Mouse (Mus musculus) C2C12 (cell line): Measurements from ENCODE around the gene Atg5. TPM values are rescaled to one million over a fixed set of nuclear protein-coding genes. Genes with fewer than 3 reads are reported as not detected.
A peak's percentile ranks its signal among the peaks of the same experiment; 100 is the strongest.

Experiments
- H3K27me3 ChIP-seq: one replicate; pipeline ENCODE4 v1.6.1; 2011; ENCODE audit not compliant: control insufficient read depth, insufficient read depth, insufficient read length
- H3K36me3 ChIP-seq: one replicate; pipeline ENCODE4 v1.6.1; 2011; ENCODE audit not compliant: control insufficient read depth, insufficient read depth
- H3K4me3 ChIP-seq: one replicate; pipeline ENCODE4 v1.5.1; 2011; ENCODE audit warnings: mild to moderate bottlenecking, control low read depth; ENCODE audit not compliant: poor library complexity, insufficient read depth, severe bottlenecking
- H3K79me2 ChIP-seq: one replicate; pipeline ENCODE4 v1.6.1; 2011; ENCODE audit not compliant: control insufficient read depth, insufficient read depth
- H3K79me3 ChIP-seq: one replicate; pipeline ENCODE4 v1.6.1; 2011; ENCODE audit warnings: low read depth, control low read depth
- H3ac ChIP-seq: one replicate; pipeline ENCODE3; 2011; ENCODE audit warnings: low read depth; ENCODE audit not compliant: control insufficient read depth, insufficient read length
- CEBPB ChIP-seq: IDR thresholded peaks from one replicate; pipeline ENCODE4 v1.6.1; 2011; ENCODE audit warnings: low read depth, mild to moderate bottlenecking, control low read depth, moderate library complexity
- CTCF ChIP-seq: IDR thresholded peaks from one replicate; pipeline ENCODE4 v1.5.1; 2011; ENCODE audit not compliant: control insufficient read depth, insufficient read depth, insufficient read length
- FOSL1 ChIP-seq: IDR thresholded peaks from one replicate; pipeline ENCODE4 v1.8.0; 2011; ENCODE audit warnings: mild to moderate bottlenecking, low read length; ENCODE audit not compliant: poor library complexity, insufficient read depth, severe bottlenecking
- MAX ChIP-seq: IDR thresholded peaks from one replicate; pipeline ENCODE4 v1.6.1; 2011; ENCODE audit warnings: mild to moderate bottlenecking, control low read depth
- MYOD1 ChIP-seq: IDR thresholded peaks from one replicate; pipeline ENCODE4 v1.6.1; 2011; ENCODE audit warnings: low read depth; ENCODE audit not compliant: control insufficient read depth, insufficient read length
- MYOG ChIP-seq: IDR thresholded peaks from one replicate; pipeline ENCODE4 v1.6.1; 2011; ENCODE audit not compliant: control insufficient read depth, insufficient read length; ENCODE audit errors: extremely low read depth
- USF1 ChIP-seq: IDR thresholded peaks from one replicate; pipeline ENCODE4 v1.6.1; 2011; ENCODE audit warnings: low read depth, mild to moderate bottlenecking, control low read depth, moderate library complexity
- polyA plus RNA-seq: library from polyadenylated mRNA; unstranded; fragments of >200 nt; fragmentation: generic; extraction: Trizol; gene quantifications from one replicate; pipeline ENCODE4 v1.2.1, GENCODE M21; 2012; ENCODE audit warnings: missing spikeins

Gene Atg5
- polyA plus RNA-seq, 1 experiment: 13.6 TPM

GRCm38 (mm10) chr10:44266561-44266960, 1.6 kb upstream of the Atg5 start:
- Histone ChIP-seq H3K4me3 (no peak overlapping the region), H3K36me3 (peaks cover 13% of the 10 kb centered on the region), H3K27me3 (no peaks in the 10 kb centered on the region), H3ac (no peak overlapping the region), H3K79me3 (peaks cover 32% of the 10 kb centered on the region), H3K79me2 (peaks cover 43% of the 10 kb centered on the region)
- TF ChIP-seq CTCF: no peak
- no peak for TF ChIP-seq CEBPB
- TF ChIP-seq MYOG: no peak
- no peak for TF ChIP-seq MAX
- no peak for TF ChIP-seq MYOD1
- no peak for TF ChIP-seq FOSL1
- TF ChIP-seq USF1: no peak

GRCm38 (mm10) chr10:44267426-44268142, 574 bp upstream of the Atg5 start:
- Histone ChIP-seq H3K4me3 (peak overlapping the region; percentile 76), H3K27me3 (no peaks in the 10 kb centered on the region)
- TF ChIP-seq MYOD1 (no peak), CTCF (no peak), MAX (no peak), FOSL1 (no peak), MYOG (no peak), CEBPB (no peak), USF1 (no peak)

GRCm38 (mm10) chr10:44269211-44269610, 1.1 kb downstream of the Atg5 start:
- H3K27me3 ChIP-seq: no peaks in the 10 kb centered on the region
- TF ChIP-seq USF1: no peak
- no peak for TF ChIP-seq CTCF
- TF ChIP-seq FOSL1: no peak
- no peak for TF ChIP-seq CEBPB
- TF ChIP-seq MYOG: no peak
- no peak for TF ChIP-seq MYOD1
- TF ChIP-seq MAX: no peak
- H3K4me3 ChIP-seq: peak overlapping the region; percentile 76
- H3K36me3 ChIP-seq: peaks cover 17% of the 10 kb centered on the region
- H3ac ChIP-seq: no peak overlapping the region
- H3K79me3 ChIP-seq: peaks cover 48% of the 10 kb centered on the region
- peaks cover 70% of the 10 kb centered on the region for H3K79me2 ChIP-seq

More at GRCm38 (mm10) chr10:44267426-44268142, 574 bp upstream of the Atg5 start:
- Histone ChIP-seq H3K79me3 (peaks cover 41% of the 10 kb centered on the region), H3K79me2 (peaks cover 53% of the 10 kb centered on the region), H3ac (peak overlapping the region; percentile 55), H3K36me3 (peaks cover 13% of the 10 kb centered on the region)

GRCm38 (mm10) chr10:44282323-44282722, 14.2 kb downstream of the Atg5 start:
- no peak for TF ChIP-seq CEBPB
- no peak for TF ChIP-seq MYOG
- no peak for TF ChIP-seq USF1
- no peak for TF ChIP-seq CTCF
- TF ChIP-seq MAX: no peak
- Histone ChIP-seq H3K27me3 (no peaks in the 10 kb centered on the region), H3K79me2 (peaks cover 61% of the 10 kb centered on the region), H3K4me3 (no peak overlapping the region), H3ac (no peak overlapping the region), H3K79me3 (peaks cover 31% of the 10 kb centered on the region), H3K36me3 (peaks cover 12% of the 10 kb centered on the region)

GRCm38 (mm10) chr10:44285106-44285505, 16.9 kb downstream of the Atg5 start:
- no peak overlapping the region for H3K4me3 ChIP-seq
- peaks cover 46% of the 10 kb centered on the region for H3K79me2 ChIP-seq
- H3ac ChIP-seq: no peak overlapping the region
- no peaks in the 10 kb centered on the region for H3K27me3 ChIP-seq
- TF ChIP-seq MYOD1 (no peak), CEBPB (no peak), USF1 (no peak), MYOG (no peak), MAX (no peak), FOSL1 (no peak), CTCF (no peak)
- H3K79me3 ChIP-seq: peaks cover 24% of the 10 kb centered on the region
- peaks cover 31% of the 10 kb centered on the region for H3K36me3 ChIP-seq
